Mouse (Mus musculus): ENCODE results near the gene Gm11444.

- TF ChIP-seq EP300 (IDR thresholded peaks at IDR 0.05; ENCODE audit: low read depth), result no peak
- TF ChIP-seq CTCF (IDR thresholded peaks at IDR 0.05; ENCODE audit: low read depth), result peak; percentile 53
Observed at GRCm38 (mm10) chr11:85830901-85831341, 19.2 kb downstream of the Gm11444 start.

Measured in liver, postnatal 0 days (tissue).